In the genomic region with DNA sequence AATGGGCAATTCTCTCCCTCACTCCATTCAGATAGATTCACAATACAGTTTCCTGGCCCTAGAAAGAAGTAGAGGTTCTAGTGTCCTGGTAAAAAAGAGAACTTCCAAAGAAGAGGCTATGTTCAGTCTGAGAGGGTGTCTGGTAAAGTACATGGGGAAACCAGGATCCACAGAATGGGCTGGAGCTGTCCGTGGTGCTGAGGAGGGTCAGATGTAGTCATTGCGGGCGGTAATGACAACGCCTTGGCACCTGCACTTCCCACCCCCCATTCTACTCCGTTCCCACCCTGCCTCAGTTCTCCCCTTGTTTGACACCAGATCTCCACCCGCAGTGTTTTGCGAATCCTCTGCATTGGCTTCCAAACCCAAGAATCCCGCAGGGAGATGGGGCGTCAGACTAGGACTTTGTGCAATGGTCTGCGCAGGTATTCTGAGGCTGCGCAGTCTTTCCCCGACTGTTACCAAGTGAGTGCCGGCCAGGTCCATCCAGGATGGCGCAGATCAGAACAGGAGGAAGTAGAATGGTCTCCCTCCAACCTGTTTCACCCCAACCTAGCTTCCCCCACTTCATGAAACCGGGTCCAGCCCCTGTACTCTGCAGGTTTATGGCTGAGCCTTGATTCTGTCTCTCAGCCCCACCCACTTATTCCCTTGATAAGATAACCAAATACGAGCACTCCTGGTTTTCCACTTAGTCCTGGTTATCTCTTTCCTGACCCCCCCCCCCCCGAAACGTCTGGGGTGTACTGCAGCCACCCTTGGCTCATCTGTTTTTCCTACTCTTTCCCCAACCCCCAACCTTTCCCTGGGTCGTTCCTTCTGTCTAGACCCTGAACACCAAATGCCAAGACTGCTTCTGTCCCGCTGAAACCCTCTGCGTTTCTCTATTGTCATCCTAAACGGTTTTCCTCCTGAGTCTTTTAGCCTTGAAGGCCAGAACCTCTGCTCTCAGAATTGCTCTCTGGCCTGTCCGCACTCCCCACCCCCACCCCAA, we compare ENCODE assay signal across 10 mouse cellular contexts. TPM values are rescaled to one million over a fixed set of nuclear protein-coding genes. Genes with fewer than 3 reads are reported as not detected.
DNase-seq lines count a peak whose midpoint lies in the region; ATAC-seq and TF ChIP-seq lines count a peak whose summit lies in the region.
"Had no signal": no experiment of that assay in that cellular context is flagged by ENCODE, and none has a peak within 500 bp of the region (broad histone marks: within the 10 kb centered on the region; RNA-seq: fewer than 3 reads in every experiment).

No protein-coding gene starts in this region.

- no peak for TF ChIP-seq CTCF in gastrocnemius, adult 2 months (IDR thresholded peaks at IDR 0.05)

- intact Hi-C loops in gastrocnemius, adult 2 months (cut with DNase I) = no loop called here
- intact Hi-C loops in gastrocnemius, postnatal 36 days (cut with DNase I) = loop anchor here (2.0 kb wide), 1 partner anchor 15 kb away; no protein-coding TSS in a partner anchor

- peak; percentile 71 for ATAC-seq in granulocyte monocyte progenitor cell, adult 5-6 weeks (replicated peaks; ENCODE audit: poor library complexity, severe bottlenecking)
- ATAC-seq in megakaryocyte progenitor cell, adult 5-6 weeks (replicated peaks; ENCODE audit: poor library complexity) = peak; percentile 73

- no peak overlapping the region for H3K27ac ChIP-seq in gastrocnemius, adult 2 months

- H3K4me3 ChIP-seq in gastrocnemius, adult 2 months = no peak overlapping the region

- DNase-seq in gastrocnemius, adult 2 months = peak; percentile 50
- DNase-seq in gastrocnemius, postnatal 36 days = no peak
- peak; percentile 25 for DNase-seq in A20 (ENCODE audit: low read depth, low spot score)
- DNase-seq in c-Kit-positive CD71-positive TER-119-positive erythroid progenitor cells, embryonic 14.5 days (ENCODE audit: low spot score) = peak; percentile 43
- peak; percentile 35 for DNase-seq in thymus, postnatal 0 days (ENCODE audit: low spot score)
- no peak for DNase-seq in left cerebral cortex, adult 9 months (ENCODE audit: low spot score in 2 of 2)

RNA-seq across cellular contexts. Expression of gene Resp18, which starts 0.7 kb away (rescaled TPM):
- not detected for total RNA-seq in gastrocnemius, adult 2 months (2021)
- not detected for total RNA-seq in gastrocnemius, postnatal 36 days (2021)
- total RNA-seq in granulocyte monocyte progenitor cell, adult 5-6 weeks (2014; fragmentation: Nextera tagmentation) = not detected in 2 replicates
- total RNA-seq in granulocyte monocyte progenitor cell, adult 5-6 weeks (2017) = not detected in 2 replicates
- not detected in 2 replicates for total RNA-seq in megakaryocyte progenitor cell, adult 5-6 weeks (2015)
- total RNA-seq in megakaryocyte progenitor cell, adult 5-6 weeks (2017) = not detected in 2 replicates
- 1.5 and 1.7 TPM in 2 replicates for polyA plus RNA-seq in thymus, postnatal 0 days (2015; fragmentation: Nextera tagmentation; extraction: Ambion mirVana)

RNA-seq across cellular contexts. Expression of gene Ptprn, which starts 13.2 kb away (rescaled TPM):
- not detected for total RNA-seq in gastrocnemius, adult 2 months (2021)
- total RNA-seq in gastrocnemius, postnatal 36 days (2021) = under 1 TPM in 1 of 2 experiments, not detected in 1; 0.10 TPM
- not detected in 2 replicates for total RNA-seq in granulocyte monocyte progenitor cell, adult 5-6 weeks (2014; fragmentation: Nextera tagmentation)
- total RNA-seq in granulocyte monocyte progenitor cell, adult 5-6 weeks (2017) = not detected in 2 replicates
- 0.12 and 0.15 TPM in 2 replicates for total RNA-seq in megakaryocyte progenitor cell, adult 5-6 weeks (2015)
- 0.10 TPM in 1 of 2 replicates, not detected in the other for total RNA-seq in megakaryocyte progenitor cell, adult 5-6 weeks (2017)
- polyA plus RNA-seq in thymus, postnatal 0 days (2015; fragmentation: Nextera tagmentation; extraction: Ambion mirVana) = 0.98 and 1.1 TPM in 2 replicates

RNA-seq across cellular contexts. Expression of gene Dnpep, which starts 40.3 kb away (rescaled TPM):
- total RNA-seq in gastrocnemius, adult 2 months (2021) = 10 to 100 TPM; 40.9 to 49.6 TPM
- 10 to 100 TPM; 46.4 to 48.3 TPM for total RNA-seq in gastrocnemius, postnatal 36 days (2021)
- 35.6 and 44.7 TPM in 2 replicates for total RNA-seq in granulocyte monocyte progenitor cell, adult 5-6 weeks (2014; fragmentation: Nextera tagmentation)
- total RNA-seq in granulocyte monocyte progenitor cell, adult 5-6 weeks (2017) = 26.6 and 47.7 TPM in 2 replicates
- total RNA-seq in megakaryocyte progenitor cell, adult 5-6 weeks (2015) = 31.3 and 39.7 TPM in 2 replicates
- total RNA-seq in megakaryocyte progenitor cell, adult 5-6 weeks (2017) = 36.4 and 41.7 TPM in 2 replicates
- 84.3 and 87.0 TPM in 2 replicates for polyA plus RNA-seq in thymus, postnatal 0 days (2015; fragmentation: Nextera tagmentation; extraction: Ambion mirVana)

RNA-seq across cellular contexts. Expression of gene Dnajb2, which starts 41.3 kb away (rescaled TPM):
- 10 to 100 TPM; 83.2 to 88.9 TPM for total RNA-seq in gastrocnemius, adult 2 months (2021)
- 10 to 100 TPM; 63.1 to 67.1 TPM for total RNA-seq in gastrocnemius, postnatal 36 days (2021)
- 0.66 and 4.1 TPM in 2 replicates for total RNA-seq in granulocyte monocyte progenitor cell, adult 5-6 weeks (2014; fragmentation: Nextera tagmentation)
- total RNA-seq in granulocyte monocyte progenitor cell, adult 5-6 weeks (2017) = 1.5 and 1.6 TPM in 2 replicates
- 1.3 and 1.8 TPM in 2 replicates for total RNA-seq in megakaryocyte progenitor cell, adult 5-6 weeks (2015)
- 1.9 and 6.4 TPM in 2 replicates for total RNA-seq in megakaryocyte progenitor cell, adult 5-6 weeks (2017)
- 14.2 and 14.7 TPM in 2 replicates for polyA plus RNA-seq in thymus, postnatal 0 days (2015; fragmentation: Nextera tagmentation; extraction: Ambion mirVana)

RNA-seq across cellular contexts. Expression of gene A630095N17Rik, which starts 45.6 kb away (rescaled TPM):
- not detected for total RNA-seq in gastrocnemius, adult 2 months (2021)
- not detected for total RNA-seq in gastrocnemius, postnatal 36 days (2021)
- total RNA-seq in granulocyte monocyte progenitor cell, adult 5-6 weeks (2014; fragmentation: Nextera tagmentation) = not detected in 2 replicates
- total RNA-seq in granulocyte monocyte progenitor cell, adult 5-6 weeks (2017) = 2.7 TPM in 1 of 2 replicates, not detected in the other
- total RNA-seq in megakaryocyte progenitor cell, adult 5-6 weeks (2015) = 0.56 and 1.2 TPM in 2 replicates
- total RNA-seq in megakaryocyte progenitor cell, adult 5-6 weeks (2017) = 1.2 TPM in 1 of 2 replicates, not detected in the other
- polyA plus RNA-seq in thymus, postnatal 0 days (2015; fragmentation: Nextera tagmentation; extraction: Ambion mirVana) = 0.78 and 0.96 TPM in 2 replicates
- total RNA-seq: layer of hippocampus, postnatal 25 days had no signal
- polyA plus RNA-seq: stomach, embryonic 16.5 days had no signal

Comparison
In these comparisons a context has a peak if more than half of its experiments do, and no peak if none do; other contexts are left out.
1. DNase-seq: peak in gastrocnemius, adult 2 months (single experiment), A20 (single experiment), c-Kit-positive CD71-positive TER-119-positive erythroid progenitor cells, embryonic 14.5 days (single experiment) and thymus, postnatal 0 days (single experiment); none in gastrocnemius, postnatal 36 days (0 of 2) and left cerebral cortex, adult 9 months (0 of 2).